Mouse (Mus musculus): ENCODE data around the gene Fam104a. TPM values are rescaled to one million over a fixed set of nuclear protein-coding genes. Genes with fewer than 3 reads are reported as not detected.

Fam104a gene
- polyA plus RNA-seq, 1 experiment, result not detected

GRCm38 (mm10) chr11:113674595-113674994 is 9.4 kb downstream of the Fam104a start:
- Histone ChIP-seq H3K4me3 (ENCODE audit: insufficient read depth, low read depth, low read length) (no peak overlapping the region), H3K4me1 (ENCODE audit: control insufficient read depth, insufficient read depth, low read length) (peaks cover 5% of the 10 kb centered on the region; the same call in 1 of the 2 replicates), H3K27ac (ENCODE audit: insufficient read depth, low read depth, low read length) (no peak overlapping the region)
- 84% methylated on average over 5 of the region's 5 CpGs for WGBS
- TF ChIP-seq CTCF (IDR thresholded peaks at IDR 0.05; ENCODE audit: insufficient read depth, low read depth, low read length), result no peak
- TF ChIP-seq POLR2A (IDR thresholded peaks at IDR 0.05; ENCODE audit: insufficient read depth, low read depth, low read length), result no peak

- Histone ChIP-seq H3K4me3 (ENCODE audit: insufficient read depth, low read depth, low read length) (no peak overlapping the region), H3K27ac (ENCODE audit: insufficient read depth, low read depth, low read length) (no peak overlapping the region), H3K4me1 (ENCODE audit: control insufficient read depth, insufficient read depth, low read length) (peaks cover 6% of the 10 kb centered on the region)
- no peak for TF ChIP-seq POLR2A (IDR thresholded peaks at IDR 0.05; ENCODE audit: insufficient read depth, low read depth, low read length)
- no peak for TF ChIP-seq CTCF (IDR thresholded peaks at IDR 0.05; ENCODE audit: insufficient read depth, low read depth, low read length)
- 69% methylated on average over 4 of the region's 4 CpGs for WGBS
Measured at GRCm38 (mm10) chr11:113673614-113674013, 10.3 kb downstream of the Fam104a start.

GRCm38 (mm10) chr11:113669711-113670110 is 14.2 kb downstream of the Fam104a start:
- Histone ChIP-seq H3K4me3 (ENCODE audit: insufficient read depth, low read depth, low read length) (no peak overlapping the region), H3K27ac (ENCODE audit: insufficient read depth, low read depth, low read length) (no peak overlapping the region), H3K4me1 (ENCODE audit: control insufficient read depth, insufficient read depth, low read length) (peaks cover 12% of the 10 kb centered on the region)
- WGBS, result 45% methylated on average over 4 of the region's 4 CpGs
- TF ChIP-seq POLR2A (IDR thresholded peaks at IDR 0.05; ENCODE audit: insufficient read depth, low read depth, low read length) (no peak), CTCF (IDR thresholded peaks at IDR 0.05; ENCODE audit: insufficient read depth, low read depth, low read length) (no peak)

- 83% methylated on average over 5 of the region's 5 CpGs for WGBS
- H3K4me1 ChIP-seq (ENCODE audit: control insufficient read depth, insufficient read depth, low read length), result peaks cover 12% of the 10 kb centered on the region
Measured at GRCm38 (mm10) chr11:113668857-113669256, 15.1 kb downstream of the Fam104a start.

GRCm38 (mm10) chr11:113667704-113668103 is 16.3 kb downstream of the Fam104a start:
- Histone ChIP-seq H3K4me3 (ENCODE audit: insufficient read depth, low read depth, low read length) (no peak overlapping the region), H3K4me1 (ENCODE audit: control insufficient read depth, insufficient read depth, low read length) (peaks cover 12% of the 10 kb centered on the region), H3K27ac (ENCODE audit: insufficient read depth, low read depth, low read length) (no peak overlapping the region)
- WGBS, result 84% methylated on average over 4 of the region's 4 CpGs
- TF ChIP-seq CTCF (IDR thresholded peaks at IDR 0.05; ENCODE audit: insufficient read depth, low read depth, low read length) (no peak), POLR2A (IDR thresholded peaks at IDR 0.05; ENCODE audit: insufficient read depth, low read depth, low read length) (no peak)

More at GRCm38 (mm10) chr11:113668857-113669256, 15.1 kb downstream of the Fam104a start:
- no peak overlapping the region for H3K27ac ChIP-seq (ENCODE audit: insufficient read depth, low read depth, low read length)
- H3K4me3 ChIP-seq (ENCODE audit: insufficient read depth, low read depth, low read length), result no peak overlapping the region
- no peak for TF ChIP-seq POLR2A (IDR thresholded peaks at IDR 0.05; ENCODE audit: insufficient read depth, low read depth, low read length)
- TF ChIP-seq CTCF (IDR thresholded peaks at IDR 0.05; ENCODE audit: insufficient read depth, low read depth, low read length), result no peak

- TF ChIP-seq CTCF (IDR thresholded peaks at IDR 0.05; ENCODE audit: insufficient read depth, low read depth, low read length) (no peak), POLR2A (IDR thresholded peaks at IDR 0.05; ENCODE audit: insufficient read depth, low read depth, low read length) (no peak)
- H3K4me1 ChIP-seq (ENCODE audit: control insufficient read depth, insufficient read depth, low read length), result peaks cover 12% of the 10 kb centered on the region
- no peak overlapping the region for H3K4me3 ChIP-seq (ENCODE audit: insufficient read depth, low read depth, low read length)
- WGBS, result 43% methylated on average over 2 of the region's 2 CpGs
- H3K27ac ChIP-seq (ENCODE audit: insufficient read depth, low read depth, low read length), result no peak overlapping the region
Measured at GRCm38 (mm10) chr11:113667122-113667521, 16.8 kb downstream of the Fam104a start.

GRCm38 (mm10) chr11:113666648-113667047 is 17.3 kb downstream of the Fam104a start:
- no peak overlapping the region for H3K27ac ChIP-seq (ENCODE audit: insufficient read depth, low read depth, low read length)
- no peak overlapping the region for H3K4me3 ChIP-seq (ENCODE audit: insufficient read depth, low read depth, low read length)
- TF ChIP-seq CTCF (IDR thresholded peaks at IDR 0.05; ENCODE audit: insufficient read depth, low read depth, low read length) (no peak), POLR2A (IDR thresholded peaks at IDR 0.05; ENCODE audit: insufficient read depth, low read depth, low read length) (no peak)
- WGBS, result 60% methylated on average over 10 of the region's 10 CpGs
- peaks cover 12% of the 10 kb centered on the region for H3K4me1 ChIP-seq (ENCODE audit: control insufficient read depth, insufficient read depth, low read length)

- 86% methylated on average over 6 of the region's 6 CpGs for WGBS
Measured at GRCm38 (mm10) chr11:113666205-113666604, 17.8 kb downstream of the Fam104a start.

GRCm38 (mm10) chr11:113664279-113664678 is 19.7 kb downstream of the Fam104a start:
- TF ChIP-seq CTCF (IDR thresholded peaks at IDR 0.05; ENCODE audit: insufficient read depth, low read depth, low read length), result no peak
- TF ChIP-seq POLR2A (IDR thresholded peaks at IDR 0.05; ENCODE audit: insufficient read depth, low read depth, low read length), result no peak
- no peak overlapping the region for H3K27ac ChIP-seq (ENCODE audit: insufficient read depth, low read depth, low read length)
- H3K4me1 ChIP-seq (ENCODE audit: control insufficient read depth, insufficient read depth, low read length), result peaks cover 12% of the 10 kb centered on the region
- WGBS, result 71% methylated on average over 2 of the region's 2 CpGs
- H3K4me3 ChIP-seq (ENCODE audit: insufficient read depth, low read depth, low read length), result no peak overlapping the region

More at GRCm38 (mm10) chr11:113666205-113666604, 17.8 kb downstream of the Fam104a start:
- no peak overlapping the region for H3K27ac ChIP-seq (ENCODE audit: insufficient read depth, low read depth, low read length)
- TF ChIP-seq CTCF (IDR thresholded peaks at IDR 0.05; ENCODE audit: insufficient read depth, low read depth, low read length), result no peak
- no peak for TF ChIP-seq POLR2A (IDR thresholded peaks at IDR 0.05; ENCODE audit: insufficient read depth, low read depth, low read length)
- no peak overlapping the region for H3K4me3 ChIP-seq (ENCODE audit: insufficient read depth, low read depth, low read length)
- peaks cover 12% of the 10 kb centered on the region for H3K4me1 ChIP-seq (ENCODE audit: control insufficient read depth, insufficient read depth, low read length)

Data from olfactory bulb, adult 2 months (tissue).